Mouse (Mus musculus): ENCODE measurements at regions not wholly inside any gene's neighbourhood (a gene's known extent, or its start where the extent isn't known, plus 50 kb on each side); places are given as distances from the start of the nearest gene placed in this dataset.

GRCm38 (mm10) chr8:55754189-55754588 lies 152.6 kb downstream of the Adam29 start:
- DNase-seq (ENCODE audit: low read depth, low spot score) = peak; percentile 31

GRCm38 (mm10) chr8:55724303-55725279 lies 182.2 kb downstream of the Adam29 start:
- no peak for DNase-seq (ENCODE audit: low read depth, low spot score)

GRCm38 (mm10) chr8:55691791-55692190 lies 215.0 kb downstream of the Adam29 start:
- no peak for DNase-seq (ENCODE audit: low read depth, low spot score)

- DNase-seq (ENCODE audit: low read depth, low spot score) = no peak
These were observed 226.3 kb downstream of the Adam29 start for GRCm38 (mm10) chr8:55680436-55680835.

GRCm38 (mm10) chr8:55638716-55639115 lies 268.0 kb downstream of the Adam29 start:
- no peak for DNase-seq (ENCODE audit: low read depth, low spot score)

- no peak for DNase-seq (ENCODE audit: low read depth, low spot score)
These were observed 284.3 kb downstream of the Adam29 start for GRCm38 (mm10) chr8:55622399-55622798.

All from mesoderm, embryonic 11.5 days (tissue).